Comparison of ENCODE assay signal across 27 mouse cellular contexts in genomic region chr9:69755157-69755556, GRCm38 (mm10). TPM values are rescaled to one million over a fixed set of nuclear protein-coding genes. Genes with fewer than 3 reads are reported as not detected.
DNase-seq lines count a peak whose midpoint lies in the region; ATAC-seq lines count a peak whose summit lies in the region.
"Had no signal": no experiment of that assay in that cellular context is flagged by ENCODE, and none has a peak within 500 bp of the region (broad histone marks: within the 10 kb centered on the region; RNA-seq: fewer than 3 reads in every experiment).

No protein-coding gene starts in this region.

- H3K27ac ChIP-seq in hindbrain, embryonic 13.5 days = no peak overlapping the region
- no peak overlapping the region for H3K27ac ChIP-seq in hindbrain, embryonic 12.5 days
- H3K27ac ChIP-seq in midbrain, embryonic 11.5 days (ENCODE audit: low read depth, low read length) = peak overlapping the region; percentile 1; the same call in 1 of the 2 replicates
- 0 out of 2 replicates have a peak overlapping the region, but pooled peaks have one; percentile 19 for H3K27ac ChIP-seq in neural tube, embryonic 13.5 days (replicated peaks)
- H3K27ac ChIP-seq: embryonic facial prominence, embryonic 12.5 days; gastrocnemius, adult 2 months; heart, embryonic 15.5 days; kidney, postnatal 0 days; limb, embryonic 15.5 days; liver, embryonic 14.5 days had no signal

- peak; percentile 30 for DNase-seq in embryo, embryonic 11 days
- DNase-seq in midbrain, embryonic 11.5 days (ENCODE audit: low spot score, missing footprints) = peak; percentile 91
- no peak for DNase-seq in frontal cortex, postnatal 10 days (ENCODE audit: low spot score in 2 of 2)
- DNase-seq in lung, postnatal 4 days = no peak
- DNase-seq: adrenal gland, postnatal 14 days; B cell, adult 2 months; cerebellum, adult 9-10 months; gastrocnemius, adult 2 months; heart, postnatal 36 days; kidney, adult 2 months; left cerebral cortex, postnatal 4 days; lung, embryonic 14.5 days; lung, postnatal 36 days; right cerebral cortex, adult 18-20 months; right cerebral cortex, postnatal 4 days; thymus, postnatal 14 days had no signal

- no peaks in the 10 kb centered on the region for H3K36me3 ChIP-seq in hindbrain, embryonic 13.5 days
- no peaks in the 10 kb centered on the region for H3K36me3 ChIP-seq in hindbrain, embryonic 12.5 days
- H3K36me3 ChIP-seq in midbrain, embryonic 11.5 days (ENCODE audit: control insufficient read depth, insufficient read depth, low read length) = no peaks in the 10 kb centered on the region
- H3K36me3 ChIP-seq in neural tube, embryonic 13.5 days = no peaks in the 10 kb centered on the region
- H3K36me3 ChIP-seq: embryonic facial prominence, embryonic 12.5 days; heart, embryonic 15.5 days; limb, embryonic 15.5 days had no signal

- no peaks in the 10 kb centered on the region for H3K9me3 ChIP-seq in hindbrain, embryonic 13.5 days
- no peaks in the 10 kb centered on the region for H3K9me3 ChIP-seq in hindbrain, embryonic 12.5 days (replicated peaks)
- H3K9me3 ChIP-seq in midbrain, embryonic 11.5 days (ENCODE audit: control insufficient read depth, low read length) = no peaks in the 10 kb centered on the region
- H3K9me3 ChIP-seq in neural tube, embryonic 13.5 days = no peaks in the 10 kb centered on the region
- H3K9me3 ChIP-seq: embryonic facial prominence, embryonic 12.5 days; heart, embryonic 15.5 days; limb, embryonic 15.5 days had no signal

- no peak for ATAC-seq in hindbrain, embryonic 13.5 days (ENCODE audit: low FRiP score)
- no peak for ATAC-seq in hindbrain, embryonic 12.5 days (ENCODE audit: low FRiP score)
- no peak for ATAC-seq in midbrain, embryonic 11.5 days (ENCODE audit: low FRiP score)
- no peak for ATAC-seq in neural tube, embryonic 13.5 days (ENCODE audit: low read depth)
- ATAC-seq: activated CD4-positive, CD25-positive, alpha-beta regulatory T cell, adult 4 months had no signal

- H3K9ac ChIP-seq in hindbrain, embryonic 13.5 days = no peak overlapping the region
- H3K9ac ChIP-seq in hindbrain, embryonic 12.5 days = no peak overlapping the region
- H3K9ac ChIP-seq in midbrain, embryonic 11.5 days (ENCODE audit: low read length) = no peak overlapping the region
- no peak overlapping the region for H3K9ac ChIP-seq in neural tube, embryonic 13.5 days
- H3K9ac ChIP-seq: embryonic facial prominence, embryonic 12.5 days; heart, embryonic 15.5 days; limb, embryonic 15.5 days; liver, embryonic 14.5 days; lung, embryonic 14.5 days had no signal

- peaks cover 77% of the 10 kb centered on the region for H3K27me3 ChIP-seq in hindbrain, embryonic 13.5 days
- H3K27me3 ChIP-seq in hindbrain, embryonic 12.5 days = peaks cover 53% of the 10 kb centered on the region
- H3K27me3 ChIP-seq in midbrain, embryonic 11.5 days (ENCODE audit: control insufficient read depth, insufficient read depth, low read length) = peaks cover 3% of the 10 kb centered on the region
- H3K27me3 ChIP-seq in neural tube, embryonic 13.5 days = peaks cover 67% of the 10 kb centered on the region

- peaks cover 21% of the 10 kb centered on the region for H3K4me1 ChIP-seq in hindbrain, embryonic 13.5 days (replicated peaks)
- peaks cover 33% of the 10 kb centered on the region for H3K4me1 ChIP-seq in hindbrain, embryonic 12.5 days
- peaks cover 42% of the 10 kb centered on the region for H3K4me1 ChIP-seq in midbrain, embryonic 11.5 days (ENCODE audit: control insufficient read depth, insufficient read depth, low read length)
- H3K4me1 ChIP-seq in neural tube, embryonic 13.5 days (replicated peaks) = peaks cover 34% of the 10 kb centered on the region

- WGBS in hindbrain, embryonic 13.5 days = 9% methylated on average over 5 of the region's 5 CpGs
- 11% methylated on average over 5 of the region's 5 CpGs for WGBS in hindbrain, embryonic 12.5 days
- WGBS in midbrain, embryonic 11.5 days = 9% methylated on average over 5 of the region's 5 CpGs
- WGBS in neural tube, embryonic 13.5 days = 11% methylated on average over 5 of the region's 5 CpGs

- H3K4me2 ChIP-seq in hindbrain, embryonic 13.5 days = 0 out of 2 replicates have a peak overlapping the region, but pooled peaks have one; percentile 2
- H3K4me2 ChIP-seq in hindbrain, embryonic 12.5 days (replicated peaks) = no peak overlapping the region
- peak overlapping the region; percentile 26 for H3K4me2 ChIP-seq in midbrain, embryonic 11.5 days
- peak overlapping the region; percentile 33; the same call in 1 of the 2 replicates for H3K4me2 ChIP-seq in neural tube, embryonic 13.5 days
- H3K4me2 ChIP-seq: embryonic facial prominence, embryonic 12.5 days; heart, embryonic 15.5 days; limb, embryonic 15.5 days; lung, embryonic 14.5 days had no signal

- no peak overlapping the region for H3K4me3 ChIP-seq in hindbrain, embryonic 13.5 days
- H3K4me3 ChIP-seq in hindbrain, embryonic 12.5 days = no peak overlapping the region
- no peak overlapping the region for H3K4me3 ChIP-seq in midbrain, embryonic 11.5 days (ENCODE audit: low read depth, low read length)
- no peak overlapping the region for H3K4me3 ChIP-seq in neural tube, embryonic 13.5 days
- H3K4me3 ChIP-seq: embryonic facial prominence, embryonic 12.5 days; gastrocnemius, adult 2 months; heart, embryonic 15.5 days; limb, embryonic 15.5 days had no signal

RNA-seq across cellular contexts. Expression of gene Foxb1, which starts 5.6 kb away (rescaled TPM):
- 8.5 and 10.5 TPM in 2 replicates for polyA plus RNA-seq in hindbrain, embryonic 13.5 days (2015; fragmentation: Nextera tagmentation; extraction: Ambion mirVana)
- polyA plus RNA-seq in hindbrain, embryonic 12.5 days (2016; fragmentation: Nextera tagmentation; extraction: Ambion mirVana) = 5.5 and 7.5 TPM in 2 replicates
- 6.1 and 6.5 TPM in 2 replicates for polyA plus RNA-seq in midbrain, embryonic 11.5 days (2014; fragmentation: Nextera tagmentation; extraction: Ambion mirVana)
- polyA plus RNA-seq in neural tube, embryonic 13.5 days (2015; fragmentation: Nextera tagmentation; extraction: Ambion mirVana) = 7.8 and 8.0 TPM in 2 replicates
- polyA plus RNA-seq: activated CD4-positive, CD25-positive, alpha-beta regulatory T cell, adult 4 months; heart, embryonic 15.5 days; intestine, embryonic 14.5 days; kidney, adult 2 months; kidney, postnatal 0 days; limb, embryonic 15.5 days; liver, embryonic 14.5 days; lung, embryonic 14.5 days; stomach, embryonic 14.5 days had no signal

Comparison
In these comparisons a context has a peak if more than half of its experiments do, and no peak if none do; other contexts are left out.
1. H3K27ac ChIP-seq: peak in midbrain, embryonic 11.5 days (single experiment) and neural tube, embryonic 13.5 days (single experiment); none in hindbrain, embryonic 13.5 days (single experiment) and hindbrain, embryonic 12.5 days (single experiment).
2. DNase-seq: peak in embryo, embryonic 11 days (single experiment) and midbrain, embryonic 11.5 days (single experiment); none in frontal cortex, postnatal 10 days (0 of 2) and lung, postnatal 4 days (0 of 2).